Mouse (Mus musculus): Measurements from ENCODE around the gene Plekhh1.
A peak's percentile ranks its signal among the peaks of the same experiment; 100 is the strongest.

The Plekhh1 gene

DNA sequence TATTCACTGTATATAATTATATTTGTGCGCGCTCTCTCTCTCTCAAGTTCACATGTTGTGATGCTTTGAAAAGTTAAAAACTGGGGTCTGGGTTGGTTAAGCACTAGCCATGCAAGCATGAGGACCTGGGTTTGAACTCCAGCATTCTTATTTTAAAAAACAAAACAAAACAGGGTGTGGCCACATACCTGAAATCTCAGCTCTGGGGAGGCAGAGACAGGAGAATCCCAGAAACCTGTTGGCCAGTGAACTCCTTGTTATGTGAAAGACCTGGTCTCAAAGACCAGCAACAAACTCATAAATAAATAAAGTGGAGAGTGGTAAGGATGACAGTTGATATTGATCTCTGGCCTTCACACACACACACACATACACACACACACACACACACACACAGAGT is 5.4 kb downstream of the Plekhh1 start:
- DNase-seq (ENCODE audit: low spot score), result no peak

DNA sequence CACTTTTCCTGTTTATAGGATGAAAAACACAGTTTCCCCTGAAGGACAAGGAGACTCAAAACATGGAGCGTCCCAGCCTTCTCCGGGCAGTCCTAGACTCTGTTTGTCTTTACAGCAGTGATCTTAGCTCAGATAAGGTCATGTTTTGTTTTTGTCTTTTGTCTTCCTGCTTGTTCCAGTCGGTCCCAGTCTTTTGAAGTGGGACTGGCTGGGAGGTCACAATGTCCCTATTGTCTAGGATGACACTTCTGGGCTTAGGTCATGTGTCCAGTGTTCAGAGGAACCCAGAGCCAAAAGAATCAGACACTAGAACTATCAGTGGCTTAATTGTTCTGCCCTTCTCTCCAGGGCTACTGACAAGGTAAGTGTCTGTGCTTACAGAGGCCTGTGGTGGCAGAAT is 6.4 kb downstream of the Plekhh1 start:
- DNase-seq (ENCODE audit: low spot score), result no peak

DNA sequence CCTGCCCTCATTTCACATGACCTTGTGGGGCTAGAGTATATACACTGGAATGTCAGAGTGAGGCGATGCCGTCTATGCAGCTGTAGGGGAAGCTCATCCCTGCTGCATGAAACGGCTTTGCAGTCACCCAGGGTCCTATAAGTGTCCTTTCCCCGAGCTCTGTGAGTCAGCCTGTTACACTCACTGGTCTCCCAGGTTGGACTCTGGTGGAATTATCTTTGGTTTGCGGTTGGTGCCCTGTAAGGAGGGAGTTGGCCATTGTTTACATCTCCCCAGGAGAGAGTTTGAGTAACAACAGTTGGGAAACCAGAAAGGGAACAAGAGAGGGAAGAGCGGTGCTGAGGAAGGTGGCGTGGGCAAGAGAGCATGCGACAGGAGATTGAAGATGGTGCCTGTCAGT is 10.7 kb downstream of the Plekhh1 start:
- DNase-seq (ENCODE audit: low spot score), result no peak

DNA sequence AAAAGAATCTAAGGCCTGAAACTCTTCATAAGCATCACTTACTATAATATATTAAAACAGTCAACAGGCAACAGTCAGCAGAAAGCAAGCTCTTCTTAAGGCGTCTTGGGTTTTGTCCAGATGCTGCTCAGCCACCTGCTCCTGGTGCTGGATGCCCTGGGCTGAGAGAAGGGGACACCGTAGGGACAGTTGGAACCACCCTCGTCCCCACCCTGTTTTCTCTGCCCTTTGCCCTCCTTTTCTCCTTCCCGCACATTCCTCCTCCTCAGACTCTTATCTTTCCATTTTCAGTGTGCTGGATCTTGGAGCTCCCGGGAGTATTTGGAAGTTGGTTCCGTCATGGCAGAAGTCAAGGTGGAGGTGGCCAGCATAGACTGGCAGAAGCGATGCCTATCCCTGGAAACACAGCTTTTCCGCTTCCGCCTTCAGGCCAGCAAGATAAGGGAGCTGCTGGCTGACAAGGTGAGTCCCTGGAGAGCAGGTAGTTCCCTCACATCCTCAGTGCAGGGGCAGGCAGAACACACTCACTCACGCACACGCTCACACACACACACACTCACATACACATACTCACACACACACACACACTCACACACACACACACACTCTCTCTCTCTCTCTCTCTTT is 11.4 kb downstream of the Plekhh1 start:
- DNase-seq (ENCODE audit: low spot score), result no peak

- DNase-seq (ENCODE audit: low spot score), result no peak
Measured at GRCm38 (mm10) chr12:79041436-79041835, 12.5 kb downstream of the Plekhh1 start.

DNA sequence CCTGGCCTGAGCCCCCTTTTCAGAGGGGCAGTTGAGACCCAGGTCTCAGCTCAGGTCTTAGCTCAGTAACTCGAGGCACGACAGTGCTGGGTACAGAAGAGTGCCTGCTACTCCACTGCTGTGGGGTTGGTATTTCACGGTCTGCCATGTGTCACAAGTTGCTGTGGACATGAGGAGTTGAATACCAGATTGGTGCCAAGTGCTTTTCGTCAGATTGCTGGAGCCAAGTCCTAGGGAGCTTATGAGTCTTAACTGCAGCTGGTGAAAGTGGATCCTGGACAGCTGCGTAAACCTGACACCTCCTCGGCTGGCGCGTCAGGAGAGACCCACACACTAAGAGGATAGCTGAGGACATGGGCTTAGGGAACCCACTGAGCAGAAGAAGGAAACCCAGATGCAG is 15.7 kb downstream of the Plekhh1 start:
- no peak for DNase-seq (ENCODE audit: low spot score)

- DNase-seq (ENCODE audit: low spot score), result no peak
Measured at GRCm38 (mm10) chr12:79046171-79046570, 17.2 kb downstream of the Plekhh1 start.

GRCm38 (mm10) chr12:79047203-79047602 is 18.2 kb downstream of the Plekhh1 start:
- DNase-seq (ENCODE audit: low spot score), result no peak

GRCm38 (mm10) chr12:79048898-79049297 is 19.9 kb downstream of the Plekhh1 start:
- no peak for DNase-seq (ENCODE audit: low spot score)

GRCm38 (mm10) chr12:79049807-79050206 is 20.8 kb downstream of the Plekhh1 start:
- no peak for DNase-seq (ENCODE audit: low spot score)

- DNase-seq (ENCODE audit: low spot score), result no peak
Measured at GRCm38 (mm10) chr12:79050545-79051212, 21.7 kb downstream of the Plekhh1 start.

DNA sequence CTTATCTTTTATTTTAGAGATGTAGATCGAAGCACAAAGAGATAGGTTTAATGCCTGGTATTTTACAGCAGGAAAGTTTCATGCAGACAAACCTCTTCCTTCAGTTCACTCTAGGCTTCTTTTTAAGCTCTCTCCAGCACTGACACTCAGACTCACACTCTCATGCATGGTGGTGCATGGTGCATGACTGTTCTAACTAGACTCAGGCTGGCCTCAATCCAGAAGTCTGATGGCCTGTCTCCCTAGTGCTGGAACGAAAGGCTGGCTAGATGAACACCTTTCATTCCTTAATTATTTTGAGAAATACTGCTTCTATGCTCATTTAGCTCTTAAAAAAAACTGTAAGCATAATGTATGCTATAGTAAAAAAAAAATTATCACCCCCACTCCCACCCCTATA is 23.1 kb downstream of the Plekhh1 start:
- DNase-seq (ENCODE audit: low spot score), result no peak

DNA sequence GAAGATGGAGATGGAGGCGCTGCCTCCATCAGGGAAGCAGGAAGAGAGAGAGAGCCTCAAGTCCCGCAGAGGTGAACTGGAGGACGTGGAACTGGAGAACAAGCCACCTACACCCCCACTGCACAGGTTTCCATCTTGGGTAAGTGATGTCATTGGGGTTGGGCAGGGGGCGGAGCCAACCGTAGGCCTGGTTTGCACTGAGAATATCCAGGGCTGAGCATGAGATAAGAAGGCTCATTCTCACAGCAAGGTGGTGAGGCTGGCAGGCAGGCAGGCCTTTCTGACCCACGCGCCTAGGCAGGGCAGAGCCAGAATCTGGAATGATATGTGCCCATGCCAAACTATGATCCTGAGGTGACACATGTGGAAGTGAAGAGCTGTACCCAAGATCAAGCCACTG is 26.3 kb downstream of the Plekhh1 start:
- no peak for DNase-seq (ENCODE audit: low spot score)

DNA sequence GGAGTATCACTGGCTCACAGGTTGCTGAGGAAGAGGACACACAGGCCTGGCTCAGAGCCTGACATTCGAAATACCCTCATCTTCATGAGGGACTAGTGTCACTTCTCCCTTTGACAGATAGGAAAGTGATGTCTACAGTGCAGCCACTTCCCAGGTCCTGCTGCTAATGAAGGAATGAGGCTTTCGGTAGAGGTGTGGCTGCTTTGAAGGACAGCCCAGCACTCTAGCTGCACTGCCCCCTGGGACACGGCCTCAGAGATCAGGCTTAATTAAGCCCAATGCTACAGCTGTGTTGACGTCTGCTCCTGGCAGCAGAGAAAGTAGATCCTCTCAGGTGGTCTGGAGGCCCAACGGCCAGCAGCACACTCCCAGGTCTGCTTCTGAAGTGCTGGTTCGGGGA is 30.6 kb downstream of the Plekhh1 start:
- no peak for DNase-seq (ENCODE audit: low spot score)

GRCm38 (mm10) chr12:79060134-79060533 is 31.2 kb downstream of the Plekhh1 start:
- no peak for DNase-seq (ENCODE audit: low spot score)

DNA sequence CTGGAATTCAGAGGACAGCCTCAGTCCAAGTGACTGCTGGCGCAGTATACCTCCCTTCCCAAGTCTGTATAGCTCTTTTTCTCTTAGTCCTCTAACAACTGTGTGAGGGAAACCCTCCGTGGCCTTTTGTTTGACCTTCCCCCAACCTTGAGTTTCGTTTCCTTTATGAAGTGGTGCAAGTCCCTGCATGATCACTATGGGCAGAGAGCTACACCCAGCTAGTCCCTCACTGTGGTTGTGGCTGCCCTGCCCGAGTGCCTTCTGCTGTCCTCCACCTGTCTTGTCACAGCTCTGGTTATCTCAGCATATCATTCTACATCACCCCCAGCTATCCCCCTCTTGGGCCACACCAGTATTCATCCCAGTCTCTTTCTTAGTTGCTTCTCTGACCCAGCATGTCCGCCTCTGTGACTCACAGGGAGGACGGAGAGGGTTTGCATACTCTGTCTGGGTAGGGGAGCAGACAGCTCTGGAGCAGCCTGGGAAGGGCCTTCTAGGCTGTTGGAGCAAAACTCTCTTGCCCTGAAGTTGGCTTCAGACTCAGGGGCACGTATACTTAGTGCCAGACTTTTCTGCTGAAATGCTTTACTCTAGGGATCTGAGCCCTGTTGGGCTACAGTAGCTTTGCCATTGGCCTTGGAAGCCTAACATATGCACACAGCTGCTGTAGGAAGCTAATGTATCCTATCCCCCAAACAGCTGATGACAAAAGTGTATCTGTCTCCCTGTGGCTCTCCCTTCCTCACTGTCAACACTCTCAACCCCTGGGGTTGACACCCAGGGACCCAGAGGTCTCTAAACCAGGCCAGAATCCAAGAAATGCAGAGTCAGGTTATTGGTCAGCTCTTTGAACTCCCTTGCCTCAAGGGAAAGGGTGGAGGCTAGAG is 32.0 kb downstream of the Plekhh1 start:
- DNase-seq (ENCODE audit: low spot score), result no peak

DNA sequence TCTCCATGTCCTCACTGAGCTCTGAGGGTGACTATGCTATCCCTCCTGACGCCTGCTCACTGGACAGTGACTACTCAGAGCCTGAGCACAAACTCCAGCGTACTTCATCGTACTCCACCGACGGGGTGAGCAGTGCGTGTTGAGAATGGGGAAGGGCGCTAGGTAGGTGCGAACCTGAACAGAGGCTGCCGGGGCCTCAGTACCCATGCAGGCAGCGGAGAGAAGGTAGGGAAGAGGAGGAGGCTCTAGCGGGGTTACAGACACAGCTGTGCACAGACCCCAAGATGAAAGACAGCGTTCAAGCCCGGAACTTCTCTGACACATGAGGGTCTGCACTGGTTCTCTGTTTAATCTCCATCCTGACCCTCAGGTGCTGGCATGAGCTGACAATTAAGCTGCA is 35.5 kb downstream of the Plekhh1 start:
- no peak for DNase-seq (ENCODE audit: low spot score)

GRCm38 (mm10) chr12:79066431-79066830 is 37.5 kb downstream of the Plekhh1 start:
- DNase-seq (ENCODE audit: low spot score), result no peak

DNA sequence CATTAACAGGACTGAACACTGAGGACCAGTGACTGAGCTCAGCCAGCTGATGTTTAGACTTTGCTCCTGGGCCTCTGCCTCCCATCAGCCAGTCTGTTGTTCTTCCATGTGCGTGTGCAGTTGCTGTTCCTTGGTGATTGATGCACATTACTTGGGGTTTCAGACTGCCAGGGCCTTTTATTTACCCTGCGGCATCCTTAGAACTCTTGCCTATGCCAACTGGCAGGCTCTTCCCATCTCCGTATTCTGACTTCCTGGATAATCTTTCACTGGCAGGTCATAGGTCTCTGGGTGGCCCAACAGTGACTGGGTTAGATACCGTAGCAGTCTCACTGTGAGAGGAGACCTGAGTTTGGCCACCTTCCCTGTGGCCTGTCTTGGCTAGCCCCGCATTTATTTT is 38.6 kb downstream of the Plekhh1 start:
- no peak for DNase-seq (ENCODE audit: low spot score)

DNA sequence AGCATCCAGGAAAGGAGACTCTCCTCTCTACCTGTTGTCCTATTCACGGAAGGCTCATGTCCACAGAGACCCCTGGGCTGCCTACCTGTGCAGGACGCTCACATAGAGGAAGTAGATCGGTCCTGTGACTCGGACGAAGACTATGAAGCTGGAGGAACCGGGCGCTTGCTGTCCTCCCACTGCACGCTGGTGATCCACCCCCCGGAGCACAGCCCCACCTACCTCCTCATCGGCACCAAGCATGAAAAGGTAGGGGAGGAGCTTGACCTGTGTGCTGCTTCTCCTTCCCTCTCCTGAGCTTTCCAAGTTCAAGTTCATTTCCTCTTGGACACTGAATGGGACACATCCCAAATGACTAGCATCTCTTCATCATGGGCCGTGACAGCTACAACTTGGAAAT is 39.3 kb downstream of the Plekhh1 start:
- DNase-seq (ENCODE audit: low spot score), result no peak

GRCm38 (mm10) chr12:79069187-79069608 is 40.2 kb downstream of the Plekhh1 start:
- DNase-seq (ENCODE audit: low spot score), result no peak

DNA sequence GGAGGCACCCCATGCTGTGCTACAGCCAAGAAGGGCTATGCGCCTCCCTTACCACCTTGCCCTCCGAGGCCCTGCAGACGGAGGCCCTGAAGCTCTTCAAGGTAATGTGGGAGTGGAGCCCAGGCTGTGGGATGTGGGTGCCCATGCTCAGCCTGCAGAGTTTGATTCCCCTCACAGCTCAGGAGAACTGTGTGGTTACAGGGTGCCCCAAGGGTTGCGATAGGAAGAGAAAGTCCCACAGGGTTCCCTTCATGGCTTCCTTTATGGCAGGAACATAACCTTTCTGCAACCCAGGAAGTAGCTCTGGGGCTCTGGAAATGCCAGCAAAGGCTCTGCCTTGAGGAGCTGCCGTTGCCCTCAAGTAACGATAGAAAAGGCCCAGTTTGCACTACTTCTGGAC is 41.0 kb downstream of the Plekhh1 start:
- DNase-seq (ENCODE audit: low spot score), result peak; percentile 34

GRCm38 (mm10) chr12:79070736-79071333 is 41.9 kb downstream of the Plekhh1 start:
- DNase-seq (ENCODE audit: low spot score), result no peak
